Mouse (Mus musculus) kidney, postnatal 25 days (tissue): ENCODE data around the gene Kcnip2.
"Not testable (repeated sequence)": the region's sequence is repeated elsewhere in the genome, so short reads cannot be mapped to it uniquely, and the experiment has no call there.

Source experiments
- DNase-seq, 2 experiments: peaks; one replicate each; pipeline ENCODE4 v3.0.0; 2021; ENCODE audit warnings: mixed read lengths in 2 of 2

The Kcnip2 gene

DNA sequence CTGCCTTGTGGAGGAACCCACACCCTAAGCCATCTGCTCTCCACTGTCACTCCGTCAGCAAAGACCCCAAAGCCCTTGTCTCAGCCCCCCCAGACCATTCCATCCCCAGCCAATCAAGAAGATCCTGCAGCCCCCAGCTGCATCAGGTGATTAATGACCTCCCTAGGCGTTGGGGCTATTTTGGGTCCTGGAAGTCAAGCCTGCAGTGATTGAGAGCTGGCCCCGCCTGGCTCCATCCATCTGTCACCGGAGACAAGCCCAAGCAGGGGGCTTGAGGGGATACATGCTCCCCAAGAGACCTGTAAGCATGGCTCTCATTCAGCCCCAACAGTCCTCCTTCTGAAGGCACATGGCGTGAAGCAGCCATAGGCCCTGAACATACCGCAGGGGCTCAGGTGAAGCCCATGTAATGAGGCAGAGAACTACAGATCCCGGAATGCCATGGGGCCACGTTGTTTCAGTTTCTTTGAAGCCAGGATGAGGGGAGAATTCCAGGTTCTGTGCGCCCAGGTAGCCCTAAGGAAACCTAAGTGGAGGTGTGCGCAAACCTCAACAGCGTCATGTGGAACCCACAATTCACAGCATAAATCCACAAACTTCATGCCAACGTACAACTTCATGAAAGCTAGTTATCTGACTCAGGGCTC is 4.7 kb downstream of the Kcnip2 start:
- DNase-seq = no peak

DNA sequence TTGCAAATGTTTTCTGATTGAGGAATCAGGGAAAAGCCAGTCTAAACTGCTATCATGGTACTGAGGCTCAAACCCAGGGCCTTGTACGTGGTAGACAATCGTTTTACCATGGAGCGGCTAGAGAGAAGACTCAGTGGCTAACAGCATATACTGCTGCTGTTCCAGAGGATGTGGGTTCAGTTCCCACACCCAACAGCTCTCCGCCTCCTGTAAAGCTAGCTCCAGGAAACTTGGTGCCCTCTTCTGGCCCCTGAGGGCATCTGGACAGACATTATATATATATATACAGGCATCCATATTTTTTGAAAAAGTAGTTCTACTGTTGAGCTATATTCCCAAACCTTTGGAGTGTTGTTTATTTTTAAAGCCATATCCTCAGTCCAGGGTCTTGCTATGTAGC is 8.1 kb downstream of the Kcnip2 start:
- no peak for DNase-seq

DNA sequence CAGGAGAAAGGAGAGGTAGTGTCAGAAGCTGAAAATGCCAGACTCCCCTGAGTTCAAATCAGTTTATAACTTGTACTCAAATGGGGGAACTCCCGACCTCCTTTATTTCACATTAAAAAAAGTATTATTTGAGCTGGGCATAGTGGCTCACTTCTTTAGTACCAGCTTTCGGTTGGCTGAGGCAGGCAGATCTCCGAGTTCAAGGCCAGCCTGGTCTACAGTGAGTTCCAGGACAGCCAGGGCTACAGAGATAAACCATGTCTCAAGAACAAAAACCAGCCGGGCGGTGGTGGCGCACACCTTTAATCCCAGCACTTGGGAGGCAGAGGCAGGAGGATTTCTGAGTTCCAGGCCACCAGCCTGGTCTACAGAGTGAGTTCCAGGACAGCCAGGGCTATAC is 10.0 kb downstream of the Kcnip2 start:
- not testable (repeated sequence) for DNase-seq

DNA sequence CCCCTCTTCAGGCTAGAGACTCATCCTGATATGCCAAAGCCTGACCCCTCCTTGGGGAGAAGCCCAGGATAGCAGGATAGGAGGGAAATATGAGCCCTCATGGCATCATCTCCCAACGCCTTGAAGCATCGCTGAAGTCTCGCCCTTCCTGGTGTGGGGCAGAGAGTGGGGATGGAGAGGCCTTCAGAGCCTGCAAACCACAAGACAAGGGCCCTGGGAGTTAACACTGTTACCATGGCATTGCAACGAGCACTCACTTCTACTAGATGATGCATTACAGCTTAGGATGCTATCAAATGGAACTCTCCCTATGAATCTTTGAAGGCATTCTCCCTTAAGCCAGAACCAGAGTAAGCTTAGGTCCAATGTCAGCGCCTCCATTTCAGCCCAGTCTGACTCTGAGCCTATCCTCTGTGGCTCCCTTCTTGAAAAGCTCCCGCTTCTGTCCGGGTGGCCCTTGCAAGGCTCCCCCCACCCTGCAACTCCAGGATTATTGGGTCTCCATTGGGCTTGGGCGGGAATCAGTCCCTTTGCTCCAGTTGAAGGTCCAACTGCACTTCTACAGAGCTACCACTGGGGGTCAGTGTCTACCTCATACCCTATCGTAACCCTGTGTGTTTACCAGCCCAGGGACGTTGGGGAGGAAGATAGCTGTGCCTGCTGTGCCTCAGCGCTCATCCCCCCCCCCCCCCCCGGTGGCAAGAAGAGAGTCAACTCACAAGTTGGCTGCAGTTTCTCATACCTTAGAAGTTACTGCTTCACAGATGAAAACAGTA is 11.1 kb downstream of the Kcnip2 start:
- peak; percentile 24 to 46 for DNase-seq

DNA sequence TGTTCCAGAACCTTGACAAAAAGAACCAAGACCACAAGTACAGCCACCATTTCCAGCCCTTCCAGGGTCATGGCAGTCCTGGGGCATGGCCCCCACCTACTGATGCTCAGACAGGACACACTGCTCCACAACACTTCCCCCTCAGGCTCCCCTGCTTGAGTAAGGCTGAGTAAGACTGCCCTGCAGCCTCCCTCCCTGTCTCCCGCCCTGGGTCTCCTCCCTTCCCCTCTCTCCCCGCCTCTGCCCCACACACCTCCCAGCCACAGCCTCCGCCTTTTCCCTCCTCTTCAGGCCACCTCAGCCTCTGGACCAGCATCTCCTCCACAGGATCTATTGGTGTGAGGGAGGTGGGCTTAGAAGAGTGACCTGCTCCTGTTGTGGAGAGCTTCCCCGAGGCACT is 12.5 kb downstream of the Kcnip2 start:
- DNase-seq = no peak

DNA sequence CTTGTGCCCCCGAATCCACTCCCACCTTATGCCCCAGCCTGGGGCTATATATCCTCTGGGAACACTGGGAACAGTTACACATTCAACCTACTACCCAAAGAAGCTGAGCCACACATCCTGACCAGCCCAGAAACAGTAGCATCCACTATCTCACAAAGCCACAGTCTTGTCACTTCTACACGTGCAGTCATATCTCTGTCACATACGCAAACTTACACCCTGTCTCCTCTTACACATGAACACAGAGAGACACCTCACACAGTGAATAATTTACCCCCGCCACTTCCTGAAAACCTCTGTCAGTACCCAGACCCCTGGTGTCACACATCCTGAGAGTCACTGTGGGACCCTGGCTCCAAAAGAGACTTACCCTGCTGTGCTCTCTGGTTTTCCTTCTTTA is 13.2 kb downstream of the Kcnip2 start:
- no peak for DNase-seq

DNA sequence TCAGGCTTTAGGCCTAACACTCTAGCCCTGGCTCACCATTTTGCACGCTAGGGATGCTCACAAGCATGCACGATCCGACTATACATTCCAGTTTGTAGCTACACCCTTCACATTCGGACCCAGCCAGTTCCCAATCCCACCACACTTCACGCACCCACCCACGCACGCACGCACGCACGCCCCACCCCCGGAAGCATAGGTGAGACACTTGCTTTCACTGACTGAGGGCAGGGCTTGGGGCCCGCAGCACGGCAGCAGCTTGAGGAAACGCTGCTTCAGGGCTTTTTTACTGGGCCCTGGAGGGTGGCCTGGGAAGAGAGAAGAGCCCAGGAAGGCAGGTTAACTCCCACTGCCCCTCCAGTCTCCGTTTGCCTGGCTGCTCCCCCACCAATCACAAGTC is 19.0 kb downstream of the Kcnip2 start:
- DNase-seq = no peak

DNA sequence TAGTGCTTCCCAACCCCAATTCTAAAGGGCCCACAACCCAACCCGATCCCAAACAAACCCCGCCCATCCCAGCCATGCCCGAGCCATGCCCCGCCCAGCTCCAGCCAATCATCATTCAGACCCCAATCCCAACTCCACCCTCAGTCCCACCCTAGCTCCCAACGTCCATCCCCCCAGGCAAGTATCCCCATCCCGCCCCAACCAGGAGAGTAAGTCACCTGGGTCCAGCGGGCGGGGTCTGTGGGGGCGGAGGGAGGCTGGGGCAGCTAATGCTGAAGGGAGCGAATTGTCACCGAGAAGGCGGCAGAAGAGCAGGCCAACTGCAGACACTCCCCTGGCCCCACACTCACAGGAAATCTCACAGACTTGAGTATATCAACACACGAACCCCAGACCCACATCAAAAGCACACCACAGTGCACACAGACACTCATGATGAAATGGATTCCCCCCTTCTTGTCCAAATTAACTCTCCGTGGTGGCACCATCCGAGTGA is 19.8 kb downstream of the Kcnip2 start:
- DNase-seq = peak in 1 of 2 experiments; percentile 13

DNA sequence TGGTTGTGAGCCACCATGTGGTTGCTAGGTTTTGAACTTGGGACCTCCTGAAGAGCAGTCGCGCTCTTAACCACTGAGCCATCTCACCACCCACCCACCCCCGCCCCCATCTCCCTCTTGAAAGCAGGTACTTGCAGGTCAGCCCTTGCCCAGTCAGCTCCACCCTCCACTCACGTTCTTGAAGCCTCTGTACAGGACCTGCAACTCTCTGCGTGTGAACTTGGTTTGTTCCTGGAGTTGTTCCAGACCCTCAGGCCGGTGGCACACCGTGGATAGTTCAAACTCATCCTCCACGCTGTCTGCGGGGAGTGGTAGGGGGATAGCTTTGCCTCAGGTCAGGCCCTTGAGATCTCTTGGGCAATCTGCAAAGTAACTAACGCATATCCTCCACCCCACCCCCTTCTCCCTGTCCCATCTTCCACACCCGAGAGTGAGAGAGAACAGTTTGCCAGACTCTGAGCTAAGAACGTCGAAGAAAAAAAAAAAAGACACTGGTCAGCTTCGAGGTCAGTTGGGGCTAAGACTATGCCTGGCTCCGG is 20.4 kb downstream of the Kcnip2 start:
- DNase-seq = no peak

DNA sequence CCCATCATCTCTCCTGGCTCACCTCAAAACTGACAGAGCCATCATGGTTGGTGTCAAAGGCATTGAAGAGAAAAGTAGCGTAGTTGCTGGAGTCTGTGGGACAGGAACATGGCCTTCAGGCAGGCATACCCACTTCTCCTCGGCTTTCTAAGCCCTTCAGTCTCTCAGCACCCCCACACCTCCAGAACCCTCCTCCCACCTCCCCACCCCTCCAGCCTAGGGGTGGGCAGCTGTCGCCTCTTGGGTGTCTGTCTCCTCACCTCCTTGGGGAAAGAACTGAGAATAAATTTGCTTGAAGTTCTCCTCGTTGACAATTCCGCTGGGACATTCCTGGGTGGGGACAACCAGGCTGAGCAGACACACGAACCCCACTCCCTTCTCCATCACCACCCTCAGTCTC is 21.1 kb downstream of the Kcnip2 start:
- DNase-seq = no peak

DNA sequence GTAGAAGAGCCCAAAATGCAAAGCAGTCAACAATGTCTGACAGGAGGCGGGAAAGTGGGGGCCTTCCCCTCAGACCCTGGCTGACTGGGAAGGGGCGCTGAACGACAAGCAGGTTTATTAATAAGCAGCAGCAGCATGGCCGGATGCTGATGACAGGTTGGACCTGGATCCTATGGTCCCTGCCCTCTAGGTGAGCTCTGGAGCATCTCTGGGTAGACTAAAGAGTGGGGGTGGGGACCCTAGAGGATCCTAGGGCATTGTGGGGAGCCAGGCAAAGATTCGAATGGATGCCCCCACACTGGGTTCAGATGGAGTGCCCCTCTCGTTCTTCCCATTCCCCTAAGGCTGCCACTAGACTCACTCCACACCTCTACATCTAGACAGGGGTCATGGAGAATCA is 23.5 kb downstream of the Kcnip2 start:
- DNase-seq = no peak

DNA sequence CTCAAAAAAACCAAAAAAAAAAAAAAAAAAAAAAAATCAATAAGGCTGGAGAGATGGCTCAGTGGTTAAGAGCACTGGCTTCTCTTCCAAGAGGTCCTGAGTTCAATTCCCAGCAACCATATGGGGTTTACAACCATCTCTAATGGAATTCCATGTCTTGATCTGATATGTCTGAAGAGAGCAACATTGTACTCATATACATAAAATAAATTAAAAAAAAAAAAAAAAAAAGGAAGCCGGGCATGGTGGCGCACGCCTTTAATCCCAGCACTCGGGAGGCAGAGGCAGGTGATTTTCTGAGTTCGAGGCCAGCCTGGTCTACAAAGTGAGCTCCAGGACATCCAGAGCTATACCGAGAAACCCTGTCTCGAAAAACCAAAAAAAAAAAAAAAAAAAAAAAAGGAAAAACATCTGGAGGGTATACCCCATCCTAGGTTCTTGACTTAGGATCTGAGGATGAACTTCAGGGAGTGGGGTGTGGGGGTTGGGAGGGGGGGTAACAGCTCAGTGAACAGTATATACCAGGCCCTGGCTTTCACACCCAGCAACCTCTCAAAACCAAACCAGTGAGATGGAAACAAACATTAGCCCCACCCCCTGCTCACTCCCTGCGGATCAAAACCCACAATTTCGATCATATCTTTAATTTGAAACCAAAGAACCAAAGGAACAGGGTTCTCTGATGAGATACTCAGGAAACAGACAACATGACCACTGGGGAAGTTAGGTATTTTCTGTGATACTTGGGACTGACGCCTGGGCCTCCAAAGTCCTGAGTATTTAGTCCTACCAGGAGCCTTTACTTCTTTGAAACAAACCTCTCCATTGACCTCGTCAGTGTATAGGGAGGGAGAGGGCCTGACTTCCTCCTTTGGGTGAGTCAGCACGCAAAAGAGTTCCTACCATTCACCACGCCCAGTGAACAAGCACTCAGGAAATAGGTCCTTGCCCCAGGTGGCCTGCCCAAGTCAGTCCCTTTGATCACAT is 25.7 kb downstream of the Kcnip2 start:
- no peak for DNase-seq

DNA sequence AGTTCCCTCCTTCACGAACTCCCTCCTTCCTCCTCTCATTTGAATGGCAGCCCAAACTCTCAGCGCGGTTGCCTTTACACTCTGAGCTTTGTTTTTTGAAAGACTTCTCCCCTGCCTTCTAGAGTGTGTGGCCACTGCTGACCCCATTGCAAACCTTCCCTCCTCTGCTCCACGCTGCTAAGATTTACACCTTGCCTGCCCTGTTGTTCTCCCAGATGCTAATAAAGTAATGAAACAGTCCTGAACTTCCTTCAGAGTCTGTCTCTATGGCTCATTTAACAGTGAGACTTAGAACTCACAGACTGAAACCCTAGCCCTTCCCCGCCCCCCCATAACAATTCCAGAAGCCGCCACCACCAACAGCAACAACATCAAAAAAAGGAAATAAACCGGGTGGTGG is 26.5 kb downstream of the Kcnip2 start:
- no peak for DNase-seq

DNA sequence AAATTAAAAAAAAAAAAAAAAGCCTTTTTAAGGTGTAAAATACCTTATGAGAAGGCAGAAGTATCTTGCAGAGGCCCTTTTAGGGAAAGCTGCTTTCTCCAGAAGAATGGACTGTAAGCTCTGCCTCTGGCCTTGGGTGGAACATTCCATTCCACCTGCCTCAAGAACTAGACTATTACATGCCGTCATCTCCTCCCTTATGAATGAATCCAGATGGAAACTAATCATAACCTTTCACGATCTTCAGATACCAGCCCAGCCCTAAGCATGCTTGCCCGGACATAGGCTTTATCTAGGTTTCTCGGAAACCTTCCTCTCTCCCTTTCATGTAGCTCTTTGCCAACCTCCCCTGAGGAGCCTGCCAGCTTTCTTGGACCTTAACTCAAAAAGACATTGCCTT is 27.5 kb downstream of the Kcnip2 start:
- DNase-seq = no peak

DNA sequence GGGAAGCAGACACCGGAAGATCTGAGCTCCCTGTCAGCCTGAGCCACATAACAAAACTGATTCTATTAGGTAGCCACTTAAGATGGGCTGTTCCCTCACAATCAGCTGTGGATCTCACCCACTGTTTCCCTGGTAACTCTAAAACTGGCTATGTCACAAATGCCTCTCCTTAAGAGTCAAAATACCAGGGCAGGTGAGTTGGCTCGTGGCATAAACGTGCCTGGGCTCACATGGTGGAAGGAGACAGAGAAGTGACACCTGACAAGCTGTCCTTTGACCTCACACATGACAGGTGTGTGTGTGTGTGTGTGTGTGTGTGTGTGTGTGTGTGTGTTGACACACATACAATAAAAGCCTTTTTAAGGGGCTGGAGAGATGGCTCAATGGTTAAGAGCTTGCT is 28.4 kb downstream of the Kcnip2 start:
- no peak for DNase-seq

DNA sequence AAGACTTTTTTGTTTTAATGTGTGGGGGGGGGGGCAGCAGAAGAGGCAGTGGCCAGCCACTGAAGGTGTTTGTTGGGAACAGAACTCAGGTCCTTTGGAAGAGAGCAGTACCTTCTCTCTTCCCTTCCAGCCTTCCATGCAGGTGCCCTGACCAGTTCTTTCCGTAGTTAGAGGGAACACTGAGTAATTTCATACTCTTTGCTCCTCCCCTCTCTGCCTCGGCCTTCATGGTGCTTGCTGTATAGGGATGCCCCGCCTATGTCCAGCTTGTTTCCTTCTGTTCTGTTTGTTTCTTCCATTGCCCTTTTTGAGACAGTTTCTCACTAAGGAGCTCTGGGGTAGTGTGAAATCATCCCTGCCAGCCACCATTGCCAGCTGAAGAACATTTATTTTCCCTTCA is 30.4 kb downstream of the Kcnip2 start:
- no peak for DNase-seq

DNA sequence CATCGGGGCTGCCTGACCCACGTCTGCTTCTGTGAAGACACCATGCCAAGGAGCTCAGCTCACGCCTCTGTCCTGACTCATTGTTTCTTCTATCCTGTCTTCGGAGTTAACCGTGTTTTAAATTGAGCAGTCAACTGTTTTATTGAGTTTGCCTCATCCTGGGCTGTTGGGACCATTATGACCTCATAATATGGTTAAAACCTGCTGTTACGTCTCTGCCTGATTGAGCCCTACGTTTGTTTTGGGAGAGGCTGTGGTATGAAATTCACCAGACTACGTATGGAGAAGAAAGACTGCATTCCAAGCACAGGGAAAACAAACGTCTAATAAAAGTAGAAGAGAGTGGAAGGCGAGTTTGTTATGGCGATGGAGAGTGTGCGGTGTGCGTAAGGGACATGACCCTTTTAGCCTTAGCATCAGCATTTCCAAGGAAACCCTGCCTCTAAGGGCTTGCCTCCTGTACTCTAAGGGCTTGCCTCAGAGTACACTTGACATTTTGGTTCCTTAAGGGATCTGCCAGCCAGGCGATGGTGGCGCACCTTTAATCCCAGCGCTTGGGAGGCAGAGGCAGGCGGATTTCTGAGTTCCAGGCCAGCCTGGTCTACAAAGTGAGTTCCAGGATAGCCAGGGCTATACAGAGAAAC is 31.8 kb downstream of the Kcnip2 start:
- DNase-seq = no peak

DNA sequence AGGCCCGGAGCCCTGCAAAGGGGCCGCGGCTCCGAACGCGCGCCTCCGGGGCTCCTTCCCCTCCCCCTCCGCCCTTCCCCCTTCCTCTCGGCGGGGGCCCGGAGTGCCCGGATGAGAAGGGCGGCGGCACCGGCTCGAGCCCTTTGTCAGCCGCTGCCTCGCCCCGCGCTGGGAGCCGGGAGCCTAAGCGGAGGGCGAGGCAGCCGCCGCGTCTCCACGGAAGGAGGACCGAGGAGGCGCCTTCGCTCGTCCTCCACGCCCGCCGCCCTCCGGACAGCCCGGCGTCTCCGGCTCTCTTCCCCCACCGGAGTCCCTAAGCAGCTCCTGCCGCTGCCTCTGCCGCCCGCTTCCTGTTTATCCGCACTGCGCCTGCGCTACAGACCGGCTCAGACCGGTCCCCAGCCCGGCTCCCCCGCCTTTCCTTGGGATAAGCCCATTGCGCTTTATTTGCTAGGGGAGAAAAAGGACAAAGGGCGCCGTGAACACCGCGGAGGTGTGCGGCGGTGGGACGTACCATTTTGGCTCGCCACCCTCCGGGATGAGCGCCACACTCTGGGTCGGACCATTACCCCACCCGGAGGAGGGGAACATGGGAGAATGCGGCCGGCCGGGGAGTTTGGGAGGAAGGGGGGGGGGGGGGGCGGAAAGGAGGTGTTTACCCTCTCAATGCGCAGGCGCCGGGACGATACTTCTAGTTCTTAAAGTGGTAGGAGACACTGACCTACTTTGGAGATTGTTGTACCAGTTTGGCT is 32.5 kb downstream of the Kcnip2 start, which contains the start of gene Mgea5:
Mgea5 (minus strand) TSS at position 657 of the 752 bp plus-strand sequence.
- peak; percentile 98 to 99 for DNase-seq

DNA sequence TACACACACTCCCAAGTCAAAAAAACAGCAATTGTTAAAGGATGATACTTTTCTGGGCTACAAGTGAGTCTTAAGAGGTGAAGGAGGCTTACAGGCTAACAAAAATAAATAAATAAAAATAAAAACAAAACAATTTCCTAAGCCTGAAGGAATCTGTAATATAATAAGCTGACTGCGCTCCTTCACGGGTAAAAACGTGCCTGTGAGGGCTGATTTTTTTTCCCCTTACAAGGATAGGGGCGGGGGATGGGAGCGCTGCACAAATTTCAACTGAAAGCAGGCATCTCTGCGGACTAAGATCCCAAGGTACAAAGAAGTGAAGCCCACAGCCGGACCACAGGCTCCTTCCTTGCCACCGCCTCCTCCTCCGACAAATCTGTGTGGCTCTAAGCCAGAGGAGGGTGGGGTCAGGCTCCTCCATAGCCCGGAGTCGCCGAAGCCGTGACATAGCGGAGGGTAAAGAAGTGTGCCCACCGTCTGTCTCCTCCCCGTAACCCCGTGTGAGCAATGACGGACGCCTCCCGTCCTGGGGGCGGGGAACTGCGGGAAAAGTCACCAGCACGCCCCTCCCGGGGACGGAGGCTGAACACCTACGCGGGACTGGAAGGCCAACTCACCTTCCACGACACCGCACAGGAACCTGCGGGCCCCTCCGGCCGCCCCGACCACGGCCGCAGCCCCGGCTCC is 33.4 kb downstream of the Kcnip2 start:
- peak; percentile 87 to 92 for DNase-seq

DNA sequence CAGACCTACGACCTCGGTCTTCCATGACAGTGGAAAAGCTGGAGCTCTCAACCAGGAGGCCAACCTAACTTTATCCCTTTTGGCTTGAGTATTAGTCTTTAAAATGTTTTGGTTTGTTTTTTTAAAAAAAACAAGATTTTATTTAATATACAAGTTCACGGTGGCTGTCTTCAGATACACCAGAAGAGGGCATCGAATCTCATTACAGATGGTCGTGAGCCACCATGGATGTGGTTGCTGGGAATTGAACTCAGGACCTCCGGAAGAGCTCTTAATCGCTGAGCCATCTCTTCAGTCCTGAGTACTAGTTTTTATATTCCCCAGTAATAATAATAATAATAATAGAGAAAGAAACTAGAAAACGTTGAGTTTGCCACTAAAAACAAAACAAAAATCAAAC is 34.2 kb downstream of the Kcnip2 start:
- DNase-seq = no peak

DNA sequence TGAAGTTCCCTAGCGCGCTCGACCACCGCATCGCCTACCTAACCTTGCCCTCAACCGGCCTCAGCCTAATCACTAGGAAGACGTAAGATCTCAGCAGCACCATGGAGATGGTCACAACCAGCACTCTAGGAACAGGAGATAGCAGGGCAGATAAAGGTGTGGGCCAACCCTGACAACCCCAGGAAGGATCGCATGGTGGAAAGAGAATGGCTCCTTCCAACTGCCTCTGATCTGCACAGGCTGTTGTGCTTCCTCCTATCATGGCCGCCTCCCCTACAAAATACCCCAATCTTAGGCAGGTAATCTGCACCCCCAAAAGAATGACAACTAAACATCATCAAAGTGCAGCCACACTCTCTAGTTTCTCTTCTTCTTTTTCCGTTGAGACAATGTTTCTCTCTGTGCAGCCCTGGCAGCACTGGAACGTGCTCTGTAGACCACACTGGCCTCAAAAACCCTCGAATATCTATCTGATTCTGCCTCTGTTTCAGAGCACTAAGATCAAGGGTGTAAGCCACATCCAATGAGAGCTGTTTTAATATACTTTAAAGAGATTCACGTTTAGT is 35.4 kb downstream of the Kcnip2 start:
- DNase-seq = no peak
